Mouse (Mus musculus) spleen, embryonic (tissue): ENCODE results near the gene Elf2.

ENCODE experiments used
- CTCF ChIA-PET: fragments of 350-600 bp; sonication (Branson Sonifier 250); formaldehyde crosslinking; loops from one replicate; lab custom pipeline; 2022; lab: Charles Lee

Gene Elf2

GRCm38 (mm10) chr3:51247704-51248103, 92.8 kb downstream of the Elf2 start:
- CTCF ChIA-PET: interaction anchor here (0.6 kb wide), 1 partner anchor 361 kb away, joined by 3 read pairs; no protein-coding TSS in a partner anchor

DNA sequence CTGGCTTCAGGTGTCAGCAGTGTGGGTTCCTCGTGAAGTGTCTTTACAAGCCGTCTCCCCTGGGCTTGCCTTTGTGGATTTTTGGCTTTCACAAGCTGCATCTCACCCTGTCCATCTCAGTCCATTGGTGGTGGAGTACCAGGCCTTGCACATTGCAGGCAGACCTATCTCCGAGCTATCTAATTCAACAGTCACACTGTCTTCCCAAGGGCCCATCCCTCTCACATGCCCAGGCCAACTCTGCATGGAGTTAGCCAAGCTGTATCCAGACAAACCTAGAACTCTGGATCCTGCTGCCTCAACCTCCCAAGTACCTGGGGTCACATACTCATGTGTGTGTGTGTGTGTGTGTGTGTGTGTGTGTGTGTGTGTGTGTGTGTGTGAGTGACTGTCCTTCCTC, 100.9 kb downstream of the Elf2 start:
- CTCF ChIA-PET: no interaction called here

- CTCF ChIA-PET: interaction anchor here (0.6 kb wide), 1 partner anchor 15 kb away, joined by 6 read pairs; no protein-coding TSS in a partner anchor
Observed at GRCm38 (mm10) chr3:51238515-51238914, 101.9 kb downstream of the Elf2 start.

DNA sequence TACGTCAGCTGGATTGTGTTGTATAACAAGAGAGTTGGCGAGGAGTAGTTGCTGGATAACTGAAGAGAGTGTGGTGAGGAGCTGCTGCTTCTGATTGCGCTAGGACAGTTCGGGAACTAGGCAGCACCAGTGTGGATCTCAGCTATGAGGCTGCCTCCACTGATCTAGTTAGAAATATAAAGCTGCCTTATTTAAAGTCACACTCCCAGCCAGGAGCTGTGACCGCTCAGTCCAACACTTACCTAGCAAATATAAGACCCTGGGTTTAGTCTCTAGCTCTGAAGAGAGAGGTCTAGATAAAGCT, 105.8 kb downstream of the Elf2 start:
- CTCF ChIA-PET: interaction anchor here (0.5 kb wide), 1 partner anchor 33 kb away, joined by 4 read pairs; no protein-coding TSS in a partner anchor

- CTCF ChIA-PET: interaction anchor here (0.5 kb wide), 1 partner anchor 32 kb away, joined by 4 read pairs; no protein-coding TSS in a partner anchor
Observed at GRCm38 (mm10) chr3:51233918-51234751, 106.3 kb downstream of the Elf2 start.

GRCm38 (mm10) chr3:51233474-51233873, 107.0 kb downstream of the Elf2 start:
- CTCF ChIA-PET: interaction anchor here (1.0 kb wide), 1 partner anchor 131 kb away, joined by 4 read pairs; no protein-coding TSS in a partner anchor

GRCm38 (mm10) chr3:51232205-51232910, 108.1 kb downstream of the Elf2 start:
- CTCF ChIA-PET: interaction anchor here (1.0 kb wide), 1 partner anchor 132 kb away, joined by 4 read pairs; no protein-coding TSS in a partner anchor

DNA sequence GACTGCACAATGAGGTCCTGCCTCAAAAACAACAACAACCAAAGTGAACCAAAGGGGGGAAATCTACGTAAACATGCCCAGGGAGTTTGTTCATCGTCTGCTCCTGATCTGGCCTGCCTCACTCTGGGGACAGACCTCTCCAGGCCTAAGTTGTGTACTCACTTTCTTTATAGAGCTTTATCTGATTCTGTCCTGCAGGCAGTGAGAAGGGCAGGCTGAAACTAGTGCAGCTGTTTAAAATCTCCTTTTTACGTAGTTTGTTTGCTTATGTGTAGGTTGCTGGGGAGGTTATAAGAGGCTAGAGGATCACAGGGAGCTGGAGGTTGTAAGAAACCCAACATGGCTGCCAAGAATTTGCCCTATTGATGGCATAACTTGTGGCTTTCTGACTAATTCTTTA, 109.0 kb downstream of the Elf2 start:
- CTCF ChIA-PET: no interaction called here

- CTCF ChIA-PET: no interaction called here
Observed at GRCm38 (mm10) chr3:51230886-51231285, 109.6 kb downstream of the Elf2 start.

DNA sequence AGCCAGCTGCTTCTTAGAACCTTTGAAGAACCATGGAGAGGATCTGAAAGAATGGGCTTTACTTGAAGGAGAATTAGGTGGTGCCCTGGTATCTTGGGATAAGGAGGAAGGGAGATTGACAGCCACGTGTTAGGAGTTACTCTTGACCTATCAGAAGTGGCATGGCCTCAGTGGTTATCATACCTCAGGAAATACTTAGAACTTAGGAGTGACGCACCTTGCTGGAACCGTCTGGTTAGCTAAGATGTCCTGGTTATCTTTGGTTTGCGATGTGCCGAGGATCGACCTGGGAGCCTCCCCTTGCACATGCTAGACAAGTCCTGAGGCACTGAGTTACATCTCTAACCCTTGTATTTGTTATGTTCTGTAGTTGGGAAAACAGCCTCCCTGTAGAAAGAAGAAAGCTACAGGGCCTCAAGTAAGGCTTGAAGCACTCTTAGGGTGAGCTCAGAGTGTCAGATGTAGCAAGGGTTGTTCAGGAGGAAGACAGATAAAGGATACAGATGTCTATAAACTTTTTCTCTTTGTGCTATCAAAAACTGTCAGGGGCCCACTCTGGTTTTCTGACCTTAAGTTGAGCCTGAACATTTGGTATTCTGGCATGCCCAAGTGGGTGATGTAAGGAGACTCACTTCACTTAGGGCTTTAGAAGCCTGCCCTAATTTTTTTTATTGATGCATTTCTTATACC, 110.2 kb downstream of the Elf2 start:
- CTCF ChIA-PET: interaction anchor here (1.0 kb wide), 1 partner anchor 178 kb away, joined by 3 read pairs; no protein-coding TSS in a partner anchor

GRCm38 (mm10) chr3:51229226-51229625, 111.2 kb downstream of the Elf2 start:
- CTCF ChIA-PET: interaction anchor here (0.7 kb wide), 2 partner anchors 28 to 1462 kb away, joined by 3 to 4 read pairs; no protein-coding TSS in a partner anchor

- CTCF ChIA-PET: no interaction called here
Observed at GRCm38 (mm10) chr3:51228821-51229205, 111.7 kb downstream of the Elf2 start.

DNA sequence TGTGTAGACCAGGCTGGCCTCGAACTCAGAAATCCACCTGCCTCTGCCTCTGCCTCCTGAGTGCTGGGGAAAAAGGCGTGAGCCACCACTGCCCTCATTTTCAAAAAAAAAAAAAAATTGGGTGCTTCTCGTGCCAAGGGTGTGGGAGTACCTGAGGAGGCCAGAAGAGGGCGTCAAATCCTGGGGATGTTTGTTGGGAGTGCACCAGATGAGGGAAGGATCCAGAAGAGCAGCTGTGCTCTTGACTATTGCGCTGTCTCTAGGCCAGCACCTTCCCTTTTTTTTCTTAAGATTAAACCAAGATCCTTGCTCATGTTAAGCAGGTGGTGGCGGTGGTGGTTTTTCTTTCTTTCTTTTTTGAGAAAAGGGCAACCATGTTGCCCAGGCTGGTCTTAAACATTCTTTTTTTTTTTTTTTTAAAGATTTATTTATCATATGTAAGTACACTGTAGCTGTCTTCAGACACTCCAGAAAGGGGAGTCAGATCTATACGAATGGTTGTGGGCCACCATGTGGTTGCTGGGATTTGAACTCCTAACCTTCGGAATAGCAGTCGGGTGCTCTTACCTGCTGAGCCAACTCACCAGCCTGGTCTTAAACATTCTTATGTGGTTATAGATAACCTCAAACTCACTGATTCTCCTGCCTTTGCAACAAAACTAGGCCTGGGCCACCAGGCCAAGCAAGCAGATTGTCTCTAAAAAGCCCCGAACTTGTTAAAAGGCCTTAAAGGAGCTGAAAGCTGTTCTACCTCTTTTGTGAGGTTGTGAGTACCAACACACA, 112.2 kb downstream of the Elf2 start:
- CTCF ChIA-PET: no interaction called here

DNA sequence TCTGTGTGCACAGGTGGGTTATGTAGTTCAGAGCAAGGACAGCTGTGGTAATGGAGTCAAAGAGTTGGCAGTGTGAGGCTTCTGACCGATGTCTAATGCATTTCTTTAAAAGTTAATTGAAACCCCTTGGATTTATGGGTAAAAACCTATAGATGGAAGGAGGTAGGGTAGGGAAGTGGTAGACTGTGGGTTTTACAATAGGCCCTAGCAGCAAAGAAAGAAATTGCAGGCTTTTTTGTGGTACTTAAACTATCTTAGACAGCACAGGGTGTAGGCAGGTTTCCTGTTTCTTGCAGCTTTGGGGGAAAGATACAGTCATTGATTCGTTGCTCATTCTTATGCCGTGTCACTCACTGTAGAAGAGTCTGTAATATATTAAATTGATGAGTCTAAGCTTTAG, 113.9 kb downstream of the Elf2 start:
- CTCF ChIA-PET: no interaction called here

DNA sequence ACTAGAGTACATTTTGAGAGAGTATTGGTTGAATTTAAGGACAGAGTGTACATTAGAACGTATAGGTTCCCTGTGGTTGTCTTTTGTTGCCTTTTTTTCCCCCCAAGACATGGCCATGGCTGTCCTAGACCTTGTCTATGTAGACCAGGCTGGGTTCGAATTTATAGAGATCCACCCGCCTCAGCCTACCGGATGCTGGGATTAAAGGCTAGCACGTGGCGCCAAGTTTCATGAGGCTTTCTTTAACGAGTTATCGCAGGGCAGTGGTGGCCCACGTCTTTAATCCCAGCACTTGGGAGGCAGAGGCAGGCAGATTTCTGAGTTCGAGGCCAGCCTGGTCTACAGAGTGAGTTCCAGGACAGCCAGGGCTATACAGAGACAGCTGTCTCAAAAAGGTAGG, 114.5 kb downstream of the Elf2 start:
- CTCF ChIA-PET: no interaction called here

- CTCF ChIA-PET: no interaction called here
Observed at GRCm38 (mm10) chr3:51225226-51225750, 115.2 kb downstream of the Elf2 start.

GRCm38 (mm10) chr3:51224363-51225225, 115.9 kb downstream of the Elf2 start, which contains the start of gene Noct:
Noct (plus strand) TSS chr3:51224447.
- CTCF ChIA-PET: no interaction called here

GRCm38 (mm10) chr3:51223556-51223955, 116.9 kb downstream of the Elf2 start:
- CTCF ChIA-PET: interaction anchor here (0.7 kb wide), 2 partner anchors 192 to 306 kb away, joined by 5 to 9 read pairs; no protein-coding TSS in a partner anchor

DNA sequence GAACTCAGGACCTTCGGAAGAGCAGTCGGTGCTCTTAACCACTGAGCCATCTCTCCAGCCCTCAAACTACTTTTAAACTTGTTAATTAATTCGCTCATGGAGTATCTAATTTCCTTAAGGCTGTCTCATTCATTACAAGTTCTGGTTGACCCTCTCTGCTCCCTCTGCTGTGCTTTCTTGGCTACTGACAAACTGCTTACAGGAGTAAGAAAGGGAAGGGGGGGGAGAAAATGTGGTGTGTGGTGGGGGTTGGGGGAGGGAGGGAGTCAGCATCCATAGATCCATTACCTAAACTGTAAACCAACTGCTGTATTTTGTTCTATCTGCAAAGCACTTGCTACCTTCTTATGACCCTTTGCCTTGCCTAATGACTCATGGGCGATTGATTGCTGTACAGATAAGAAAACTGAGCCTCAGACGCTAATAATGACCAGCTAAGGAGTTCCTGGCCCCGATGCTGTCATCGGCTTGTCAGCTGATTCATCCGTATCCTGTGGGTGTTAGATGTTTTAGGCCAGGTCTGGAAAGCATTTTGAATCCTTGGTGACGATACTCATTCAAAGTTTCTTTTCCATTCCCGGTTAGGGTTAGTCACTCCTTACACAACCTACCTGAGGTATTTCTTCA, 117.5 kb downstream of the Elf2 start:
- CTCF ChIA-PET: interaction anchor here (0.6 to 0.7 kb wide), 3 partner anchors 33 to 307 kb away, joined by 5 to 9 read pairs (median 9); no protein-coding TSS in a partner anchor
